ENCODE assay signal across 9 mouse cellular contexts in the genomic region with DNA sequence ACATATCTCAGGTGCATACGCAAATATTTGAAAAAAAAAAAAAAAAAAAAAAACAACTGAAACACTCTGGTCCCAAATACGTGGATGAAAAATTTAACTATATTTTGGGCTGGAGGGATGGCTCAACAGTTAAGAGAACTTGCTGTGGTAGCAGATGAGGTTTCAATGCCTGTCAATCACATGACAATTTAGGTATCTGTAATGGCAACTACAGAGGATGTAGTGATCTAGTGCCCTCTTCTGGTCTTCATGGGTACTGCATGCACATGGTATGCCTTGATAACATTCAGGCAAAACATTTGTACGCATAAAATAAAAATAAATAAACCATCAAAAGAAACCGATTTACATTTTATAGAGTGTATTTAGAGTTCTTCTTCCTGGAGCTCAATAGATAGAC. TPM values are rescaled to one million over a fixed set of nuclear protein-coding genes. Genes with fewer than 3 reads are reported as not detected.
DNase-seq lines count a peak whose midpoint lies in the region; ATAC-seq and TF ChIP-seq lines count a peak whose summit lies in the region.
"Had no signal": no experiment of that assay in that cellular context is flagged by ENCODE, and none has a peak within 500 bp of the region (broad histone marks: within the 10 kb centered on the region; RNA-seq: fewer than 3 reads in every experiment).

No protein-coding gene starts in this region.

- no peak overlapping the region for H3K9ac ChIP-seq in heart, adult 2 months (ENCODE audit: low read depth, low read length)
- no peak overlapping the region for H3K9ac ChIP-seq in forebrain, embryonic 15.5 days (replicated peaks)
- H3K9ac ChIP-seq: embryonic facial prominence, embryonic 15.5 days had no signal

- WGBS in heart, adult 2 months = 67% methylated on average over 4 of the region's 4 CpGs
- WGBS in forebrain, embryonic 15.5 days = 84% methylated on average over 4 of the region's 4 CpGs

- intact Hi-C loops in heart, adult 2 months (cut with DNase I) = no loop called here
- intact Hi-C loops in heart, postnatal 25 days (cut with DNase I) = loop anchor here (2.0 kb wide), 1 partner anchor 24 kb away; no protein-coding TSS in a partner anchor

- TF ChIP-seq EP300 in heart, adult 2 months (IDR thresholded peaks at IDR 0.05; ENCODE audit: insufficient read depth, low read depth, low read length) = no peak

- peak; percentile 88 for TF ChIP-seq CTCF in heart, adult 2 months (IDR thresholded peaks at IDR 0.05)
- TF ChIP-seq CTCF in E14TG2a.4 (conservative IDR thresholded peaks at IDR 0.05; ENCODE audit: low read length) = peak; percentile 90

- H3K36me3 ChIP-seq in heart, adult 2 months (ENCODE audit: control insufficient read depth, insufficient read depth, low read length) = no peaks in the 10 kb centered on the region
- H3K36me3 ChIP-seq in E14TG2a.4 (ENCODE audit: insufficient read depth, low read length) = no peaks in the 10 kb centered on the region
- H3K36me3 ChIP-seq in forebrain, embryonic 15.5 days = no peaks in the 10 kb centered on the region
- H3K36me3 ChIP-seq: embryonic facial prominence, embryonic 15.5 days had no signal

- H3K27ac ChIP-seq in heart, adult 2 months = no peak overlapping the region
- no peak overlapping the region for H3K27ac ChIP-seq in forebrain, embryonic 15.5 days (replicated peaks)
- H3K27ac ChIP-seq: embryonic facial prominence, embryonic 15.5 days had no signal

- no peaks in the 10 kb centered on the region for H3K9me3 ChIP-seq in E14TG2a.4 (ENCODE audit: low read length)
- no peaks in the 10 kb centered on the region for H3K9me3 ChIP-seq in forebrain, embryonic 15.5 days
- H3K9me3 ChIP-seq: embryonic facial prominence, embryonic 15.5 days had no signal

- no peaks in the 10 kb centered on the region for H3K4me1 ChIP-seq in heart, adult 2 months (ENCODE audit: control insufficient read depth, insufficient read depth, low read length)
- peaks cover 14% of the 10 kb centered on the region for H3K4me1 ChIP-seq in E14TG2a.4 (replicated peaks; ENCODE audit: low read depth, low read length)
- H3K4me1 ChIP-seq in forebrain, embryonic 15.5 days = peaks cover 16% of the 10 kb centered on the region

- peak in 1 of 2 experiments; percentile 12 for DNase-seq in heart, adult 2 months
- DNase-seq in heart, postnatal 25 days (ENCODE audit: low spot score) = no peak
- peak; percentile 73 for DNase-seq in 3T3-L1 (ENCODE audit: low read depth, low spot score)
- DNase-seq in layer of hippocampus, adult 9-10 months (ENCODE audit: low spot score) = peak; percentile 8
- DNase-seq in retina, postnatal 1 day = peak; percentile 63

- H3K79me2 ChIP-seq in heart, adult 2 months (replicated peaks; ENCODE audit: control insufficient read depth, insufficient read depth, low read length) = no peaks in the 10 kb centered on the region

- H3K4me3 ChIP-seq in heart, adult 2 months = no peak overlapping the region
- no peak overlapping the region for H3K4me3 ChIP-seq in E14TG2a.4 (replicated peaks; ENCODE audit: low read length)
- H3K4me3 ChIP-seq in forebrain, embryonic 15.5 days = no peak overlapping the region
- H3K4me3 ChIP-seq: embryonic facial prominence, embryonic 15.5 days had no signal

- peaks cover 7% of the 10 kb centered on the region; the same call in 1 of the 2 replicates for H3K27me3 ChIP-seq in heart, adult 2 months (ENCODE audit: control insufficient read depth, insufficient read depth, low read length)
- peaks cover 16% of the 10 kb centered on the region for H3K27me3 ChIP-seq in E14TG2a.4 (ENCODE audit: insufficient read depth, low read length)
- no peaks in the 10 kb centered on the region for H3K27me3 ChIP-seq in forebrain, embryonic 15.5 days
- H3K27me3 ChIP-seq: embryonic facial prominence, embryonic 15.5 days had no signal

- ATAC-seq in common myeloid progenitor, adult 5-6 weeks (replicated peaks; ENCODE audit: low read depth, poor library complexity, severe bottlenecking) = peak; percentile 74
- ATAC-seq in forebrain, embryonic 15.5 days (replicated peaks) = no peak

- no peak overlapping the region for H3K4me2 ChIP-seq in forebrain, embryonic 15.5 days (replicated peaks)

- TF ChIP-seq POLR2A in heart, adult 2 months (IDR thresholded peaks at IDR 0.05; ENCODE audit: insufficient read depth, low read depth, low read length) = no peak

RNA-seq across cellular contexts. Expression of a gene that starts 43.9 kb away (rescaled TPM):
- 1 to 10 TPM; 8.5 to 8.8 TPM for total RNA-seq in heart, adult 2 months (2021)
- 4.5 and 5.4 TPM in 2 replicates for polyA plus RNA-seq in heart, adult 2 months (2012; rRNA removed)
- total RNA-seq in heart, postnatal 25 days (2021) = 1 to 10 TPM; 7.6 to 8.7 TPM
- 97.9 and 108 TPM in 2 replicates for total RNA-seq in common myeloid progenitor, adult 5-6 weeks (2017)
- 41.9 and 44.6 TPM in 2 replicates for polyA plus RNA-seq in forebrain, embryonic 15.5 days (2015; fragmentation: Nextera tagmentation; extraction: Ambion mirVana)

Comparison
In these comparisons a context has a peak if more than half of its experiments do, and no peak if none do; other contexts are left out.
1. RNA of a gene that starts 43.9 kb away (total RNA-seq): 97.9 to 108 TPM in common myeloid progenitor, adult 5-6 weeks; 8.5 to 8.8 TPM in heart, adult 2 months and 7.6 to 8.7 TPM in heart, postnatal 25 days; every median in the first group is over 10 times any median in the second.